In genomic region chr1:130644103-130644502, GRCm38 (mm10) we compare ENCODE assay signal across 25 mouse cellular contexts. TPM values are rescaled to one million over a fixed set of nuclear protein-coding genes. Genes with fewer than 3 reads are reported as not detected.
"Had no signal": no experiment of that assay in that cellular context is flagged by ENCODE, and none has a peak within 500 bp of the region (broad histone marks: within the 10 kb centered on the region; RNA-seq: fewer than 3 reads in every experiment).

No protein-coding gene starts in this region.

- DNase-seq: kidney, adult 18-20 months; kidney, postnatal 10 days; kidney, postnatal 4 days; liver; liver, embryonic 13.5 days; liver, postnatal 0 days; lung, postnatal 14 days; right cerebral cortex, postnatal 4 days; thymus, adult 2 months; thymus, postnatal 25 days had no signal

- H3K4me1 ChIP-seq: limb, embryonic 12.5 days; liver, embryonic 13.5 days; lung, embryonic 15.5 days; megakaryocyte, embryonic 14.5 days; neural tube, embryonic 15.5 days; stomach, embryonic 15.5 days had no signal

- H3K27me3 ChIP-seq: limb, embryonic 12.5 days; liver, embryonic 13.5 days; lung, embryonic 15.5 days; neural tube, embryonic 15.5 days; stomach, embryonic 15.5 days had no signal

- H3K4me3 ChIP-seq: layer of hippocampus, adult 2 months; limb, embryonic 12.5 days; liver, embryonic 13.5 days; lung, embryonic 15.5 days; megakaryocyte, embryonic 14.5 days; myocyte; neural tube, embryonic 15.5 days; stomach, embryonic 15.5 days had no signal

- H3K4me2 ChIP-seq: limb, embryonic 12.5 days; liver, embryonic 13.5 days; lung, embryonic 15.5 days; neural tube, embryonic 15.5 days; stomach, embryonic 15.5 days had no signal

- H3K27ac ChIP-seq: layer of hippocampus, adult 2 months; limb, embryonic 12.5 days; liver, embryonic 13.5 days; lung, embryonic 15.5 days; macrophage; neural tube, embryonic 15.5 days; stomach, embryonic 15.5 days had no signal

- H3K9ac ChIP-seq: limb, embryonic 12.5 days; liver, embryonic 13.5 days; liver, postnatal 0 days; lung, embryonic 15.5 days; neural tube, embryonic 15.5 days; stomach, embryonic 15.5 days had no signal

- H3K9me3 ChIP-seq: limb, embryonic 12.5 days; liver, embryonic 13.5 days; lung, embryonic 15.5 days; megakaryocyte, embryonic 14.5 days; neural tube, embryonic 15.5 days; stomach, embryonic 15.5 days had no signal

- H3K36me3 ChIP-seq: limb, embryonic 12.5 days; liver, embryonic 13.5 days; lung, embryonic 15.5 days; neural tube, embryonic 15.5 days; stomach, embryonic 15.5 days had no signal

- ATAC-seq: liver, postnatal 0 days had no signal

RNA-seq across cellular contexts. Expression of gene Zp3r, which starts 14.7 kb away (rescaled TPM):
- total RNA-seq: layer of hippocampus, adult 2 months; layer of hippocampus, postnatal 10 days; left cerebral cortex, postnatal 36 days had no signal
- polyA plus RNA-seq: kidney, embryonic 14.5 days; limb, embryonic 12.5 days; liver, embryonic 13.5 days; liver, postnatal 0 days; macrophage; neural tube, embryonic 11.5 days; neural tube, embryonic 15.5 days; spleen, adult 2 months; thymus, adult 2 months had no signal

RNA-seq across cellular contexts. Expression of gene C4bp, which starts 17.3 kb away (rescaled TPM):
- total RNA-seq: left cerebral cortex, postnatal 36 days had no signal
- polyA plus RNA-seq: limb, embryonic 12.5 days; lung, embryonic 15.5 days; macrophage; myocyte; neural tube, embryonic 11.5 days; neural tube, embryonic 15.5 days; spleen, adult 2 months; testis, adult 2 months; urinary bladder, adult 2 months had no signal
